Mouse (Mus musculus): ENCODE measurements at regions not wholly inside any gene's neighbourhood (a gene's known extent, or its start where the extent isn't known, plus 50 kb on each side); places are given as distances from the start of the nearest gene placed in this dataset.

DNA sequence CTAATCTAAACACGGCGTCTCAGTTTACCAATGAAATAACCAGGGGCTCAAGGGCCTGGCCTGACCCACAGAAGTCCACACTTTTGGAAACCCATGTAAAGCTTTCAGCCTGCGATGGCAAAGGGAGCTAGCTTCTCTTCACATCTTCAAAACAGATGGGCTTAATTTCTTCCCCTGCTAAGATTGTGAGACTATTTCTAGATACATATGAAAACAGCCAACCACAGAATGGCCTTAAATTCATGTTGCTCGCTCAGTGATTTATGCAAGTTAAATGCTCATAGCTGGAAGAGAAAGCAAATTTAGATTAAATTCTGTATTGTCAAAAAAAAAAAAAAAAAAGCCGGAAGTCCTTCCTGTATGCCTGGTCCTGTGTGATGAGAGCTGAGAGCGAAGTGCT is 53.2 kb upstream of the Epha4 start:
- no peak for DNase-seq (ENCODE audit: extremely low read depth, low read depth)

- no peak for DNase-seq (ENCODE audit: extremely low read depth, low read depth)
Observed at GRCm38 (mm10) chr1:77567657-77568056, 52.8 kb upstream of the Epha4 start.
